Mouse (Mus musculus) gastrocnemius, postnatal 36 days (tissue): ENCODE measurements around the gene Nlrc5. TPM values are rescaled to one million over a fixed set of nuclear protein-coding genes. Genes with fewer than 3 reads are reported as not detected.

Experiments
- DNase-seq, 2 experiments: peaks; one replicate each; pipeline ENCODE4 v3.0.0; 2022
- intact Hi-C: fragments of 180-260 bp; cut with DNase I; formaldehyde crosslinking; loops from one replicate; pipeline ENCODE4 v1.15.1; 2025
- microRNA-seq, 2 experiments: library from miRNA; unstranded; fragments of <30 nt; microRNA quantifications; one replicate each; pipeline ENCODE4 v1.2.0; 2021
- total RNA-seq, 2 experiments: library from RNA; stranded (reverse); gene quantifications; 2 replicates each; pipeline ENCODE4 v1.2.3; 2021

Gene Nlrc5
- total RNA-seq, 2 experiments from 2014 or later = 0.38 to 0.57 TPM

DNA sequence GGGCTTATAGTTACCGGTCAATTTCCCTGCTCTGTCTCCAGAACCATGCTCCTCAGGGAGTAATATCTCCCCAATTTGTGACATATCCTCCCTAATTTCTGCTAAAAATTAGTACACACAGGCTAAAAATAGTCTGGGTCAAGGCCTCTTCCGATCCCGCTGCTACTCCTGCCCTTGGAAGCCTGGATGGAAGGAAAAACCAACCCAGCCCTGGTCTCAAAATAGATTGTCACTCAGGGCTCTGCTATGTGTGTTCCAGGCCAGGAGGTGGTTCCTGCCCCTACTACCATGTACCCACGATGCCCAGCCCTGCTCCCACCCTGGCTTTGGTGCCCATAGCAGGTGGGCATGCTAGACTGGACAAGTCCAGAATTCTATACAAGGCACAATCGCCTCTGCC, 115.8 kb downstream of the Nlrc5 start:
- peak in 1 of 2 experiments; percentile 25 for DNase-seq
- intact Hi-C loops = no loop called here

DNA sequence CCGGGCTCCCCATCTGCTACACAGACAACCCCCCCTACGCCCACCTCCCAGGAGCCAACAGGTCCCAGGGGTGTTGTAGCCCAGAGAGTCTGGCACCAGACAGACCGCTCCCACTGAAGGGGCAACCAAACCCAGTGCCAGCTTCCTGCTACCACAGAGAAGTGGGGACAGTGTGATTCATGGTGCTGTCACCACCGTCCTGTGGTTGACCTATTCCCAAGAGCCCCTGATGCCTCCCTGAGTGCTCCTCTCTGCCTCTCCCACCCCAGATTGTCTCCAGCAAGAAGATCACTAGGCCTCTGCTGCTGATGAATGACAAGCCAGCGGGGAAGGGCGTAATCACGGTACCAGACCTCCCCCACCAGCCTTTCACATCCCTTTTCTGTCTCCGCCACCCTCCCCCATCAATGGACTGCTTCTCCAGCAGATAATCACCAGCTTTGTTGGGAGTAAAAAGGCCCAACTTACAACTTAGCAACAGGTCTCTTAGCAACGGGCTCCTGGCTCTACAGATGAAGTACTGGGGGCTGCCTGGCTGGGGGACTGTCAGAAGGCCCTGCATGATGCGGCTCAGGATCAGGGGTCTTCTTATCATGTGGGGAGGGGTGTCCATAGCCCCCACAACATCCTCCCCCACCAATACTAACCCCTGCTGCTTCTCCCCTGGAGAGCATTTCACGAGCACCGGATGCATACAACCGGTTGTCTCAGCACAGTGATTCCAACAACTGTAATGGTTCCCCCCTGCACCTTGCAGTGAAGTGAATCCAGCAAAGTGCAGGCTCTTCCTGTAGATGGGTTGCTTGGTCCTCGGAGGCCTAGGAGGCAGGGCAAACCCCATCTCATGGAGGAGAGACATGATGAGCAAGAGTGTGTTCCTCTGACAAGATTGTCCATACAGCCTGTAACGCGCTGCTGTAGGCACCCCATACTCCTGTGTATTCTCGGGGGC, 117.6 kb downstream of the Nlrc5 start:
- no peak for DNase-seq
- intact Hi-C loops = no loop called here

DNA sequence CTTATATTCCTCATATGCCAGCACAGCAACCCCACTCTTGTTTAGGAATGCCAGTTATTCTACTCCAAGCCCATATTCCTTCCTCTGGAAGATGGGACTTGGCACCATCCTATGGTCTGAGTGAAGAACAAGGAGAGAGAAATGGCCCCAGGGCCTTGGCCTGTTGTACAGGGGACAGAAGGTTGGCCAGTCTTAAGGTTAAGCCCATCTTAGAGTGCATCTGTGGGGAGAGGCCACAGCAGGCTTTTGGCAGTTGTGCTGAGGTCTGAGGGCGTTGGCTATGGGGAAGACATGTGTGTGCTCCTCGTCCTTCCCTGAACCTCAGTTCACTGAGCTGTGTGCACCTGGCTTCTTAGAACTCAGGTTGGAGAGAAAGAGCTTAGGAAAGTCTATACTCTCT, 118.5 kb downstream of the Nlrc5 start:
- no peak for DNase-seq
- intact Hi-C loops = no loop called here

DNA sequence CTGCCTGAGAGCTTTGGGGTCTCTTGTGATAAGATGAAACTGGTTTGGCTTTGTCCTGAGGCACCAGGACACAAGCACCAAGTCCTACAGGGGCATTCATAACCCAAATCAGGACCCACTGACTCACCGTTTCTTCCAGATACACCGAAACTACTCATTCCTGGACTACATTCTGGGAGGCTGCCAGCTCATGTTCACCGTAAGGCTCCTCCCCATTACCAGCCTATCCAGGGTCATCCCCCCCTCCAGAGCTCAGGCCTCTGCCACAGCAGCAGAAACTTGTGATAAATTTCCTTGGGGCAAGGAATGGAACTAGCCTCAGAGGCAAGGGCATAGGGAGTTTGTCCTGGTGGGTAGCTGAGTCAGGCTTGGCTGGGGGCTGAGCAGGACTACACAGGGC, 123.1 kb downstream of the Nlrc5 start:
- DNase-seq = no peak
- intact Hi-C loops = no loop called here

DNA sequence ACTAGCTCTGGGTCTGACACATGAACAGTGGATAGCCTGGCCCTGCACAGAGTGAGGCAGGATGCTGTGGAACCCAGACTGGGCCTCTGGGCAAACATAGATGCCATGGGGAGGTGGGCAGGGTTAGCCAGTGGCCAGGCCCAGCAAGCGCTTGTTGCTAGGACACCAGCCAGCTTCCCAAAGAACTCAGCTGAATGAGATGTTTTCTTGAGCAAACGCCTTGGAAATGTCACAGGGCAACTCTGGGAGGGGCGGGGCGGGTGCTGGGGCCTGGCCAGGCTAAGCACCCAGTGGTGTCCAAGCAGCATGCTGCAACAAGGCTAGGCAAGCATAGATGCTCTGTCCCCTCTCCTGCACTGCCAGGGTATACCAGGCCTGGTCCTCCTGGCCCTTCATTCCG, 127.1 kb downstream of the Nlrc5 start:
- no peak for DNase-seq
- intact Hi-C loops = no loop called here

DNA sequence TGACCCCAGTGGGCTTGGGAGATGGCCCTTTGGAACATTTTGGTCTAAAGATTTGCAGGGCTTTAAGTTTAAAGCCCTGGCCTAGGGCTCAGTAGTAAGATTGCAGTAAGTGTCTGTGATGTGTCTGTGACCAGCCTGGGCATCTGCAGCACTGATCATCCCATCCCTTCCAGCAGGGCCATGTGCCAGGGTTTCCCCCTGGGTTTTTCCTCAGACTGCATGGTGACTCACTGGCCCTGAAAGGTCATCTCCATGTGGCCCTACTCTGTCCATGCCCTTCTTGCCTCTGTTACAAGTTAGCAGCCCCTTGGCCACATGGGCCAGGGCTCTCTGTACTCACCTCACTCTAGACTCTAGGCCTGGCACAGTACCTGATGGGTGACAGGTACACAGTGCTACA, 130.3 kb downstream of the Nlrc5 start:
- no peak for DNase-seq
- intact Hi-C loops = no loop called here

DNA sequence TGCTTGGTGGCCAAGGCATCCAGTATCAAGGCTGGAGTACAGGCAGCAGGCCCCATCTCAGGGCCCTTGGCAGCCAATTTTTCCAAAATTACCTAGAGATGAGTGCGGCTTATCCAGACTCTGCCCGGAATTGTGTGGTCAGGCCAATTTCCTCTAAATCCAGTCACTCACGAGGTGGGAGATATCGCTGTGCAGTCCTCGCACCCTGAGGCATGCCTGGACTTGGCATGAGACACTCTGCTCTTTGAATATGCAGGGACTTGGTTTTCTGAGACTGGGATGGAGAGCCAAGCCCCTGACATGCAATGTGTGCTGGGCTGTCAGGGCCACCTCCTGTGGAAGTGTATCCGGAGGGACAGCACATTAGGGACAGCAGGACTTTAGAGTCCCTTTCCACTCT, 131.9 kb downstream of the Nlrc5 start:
- DNase-seq = no peak
- intact Hi-C loops = no loop called here

DNA sequence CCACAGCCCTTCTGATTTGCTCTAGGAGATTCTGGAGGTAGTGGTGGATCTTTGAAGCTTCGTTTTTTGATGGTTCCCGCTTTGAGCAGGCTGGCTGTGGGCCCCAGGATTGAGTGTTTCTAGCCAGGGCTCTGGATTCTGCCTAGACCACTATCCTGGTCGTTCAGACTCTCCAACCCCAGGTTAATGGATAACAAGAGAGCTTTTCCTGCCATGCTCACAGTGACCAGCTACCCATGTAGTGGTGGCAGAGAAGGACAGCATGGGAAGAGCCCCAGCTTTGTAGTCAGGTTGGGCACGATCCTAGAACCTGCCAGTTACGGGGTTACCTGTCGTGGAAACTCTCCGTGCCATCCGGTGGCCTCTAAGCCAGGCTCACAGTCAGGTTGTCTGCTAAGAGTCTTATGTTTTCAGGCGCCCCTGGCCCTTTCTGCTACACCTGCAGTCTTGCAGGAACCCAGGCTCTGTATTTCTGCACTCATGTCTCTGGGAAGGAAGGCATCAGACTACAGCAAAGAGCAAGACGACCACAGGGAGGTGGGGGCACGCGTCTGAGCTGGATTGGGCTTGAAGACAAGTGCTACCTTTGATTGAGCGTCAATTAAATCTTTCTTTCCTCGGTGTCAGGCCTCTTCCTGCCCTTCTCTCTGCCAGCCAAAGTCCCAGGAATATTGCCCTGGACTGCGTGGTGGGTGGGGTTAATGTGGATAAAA, 132.4 kb downstream of the Nlrc5 start:
- intact Hi-C loops = no loop called here
- no peak for DNase-seq

DNA sequence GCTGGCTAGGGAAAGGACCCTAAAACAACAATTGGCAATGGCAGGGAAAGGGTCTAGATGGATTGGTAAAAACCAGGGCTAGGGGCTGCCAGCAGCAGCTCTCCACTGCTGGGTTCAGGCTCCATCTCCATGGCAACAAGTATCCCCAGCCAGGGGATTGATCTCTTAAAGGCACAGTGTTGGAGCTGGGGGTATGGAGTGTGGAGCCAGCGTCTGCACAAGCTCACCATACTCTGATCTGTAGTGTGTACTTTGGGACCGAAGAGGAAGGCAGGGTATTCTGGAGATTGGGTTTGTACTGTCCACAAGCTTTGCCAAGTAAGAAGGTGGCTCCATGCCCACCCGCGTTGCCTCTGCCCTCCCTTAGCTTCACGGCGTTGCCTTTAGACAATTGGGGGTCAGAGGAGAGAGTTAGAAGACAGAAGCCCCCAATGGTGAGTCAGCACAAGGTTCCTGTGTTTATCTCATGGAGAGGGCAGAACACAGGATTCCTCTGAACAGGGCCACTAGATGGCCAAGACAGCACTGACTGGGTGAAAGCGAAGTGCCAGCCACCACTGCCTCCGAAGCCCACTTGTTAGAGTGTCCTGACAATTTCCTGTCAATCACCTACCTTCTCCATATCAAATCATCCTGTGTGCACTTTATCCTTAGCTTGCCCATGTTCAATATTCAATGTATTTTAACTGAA, 133.1 kb downstream of the Nlrc5 start:
- intact Hi-C loops = no loop called here
- no peak for DNase-seq

DNA sequence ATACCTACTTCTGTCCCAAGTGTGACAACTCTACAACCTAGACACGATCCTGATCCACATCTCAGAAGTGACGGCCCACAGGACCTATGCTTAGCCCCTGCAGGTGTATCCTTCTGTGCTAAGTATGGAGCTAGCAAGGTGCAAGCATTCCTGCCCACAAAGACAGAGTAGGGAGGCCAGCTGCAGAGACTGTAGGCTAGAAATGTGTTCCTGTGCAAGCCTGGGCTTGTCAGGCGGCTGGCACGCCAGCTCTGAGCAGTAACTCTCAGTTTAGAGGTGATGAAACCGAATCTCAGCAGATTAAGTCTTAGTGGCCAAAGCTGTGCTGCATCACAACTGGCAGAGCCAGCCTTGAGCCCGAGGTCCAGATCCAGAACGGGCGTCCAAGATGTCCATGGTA, 133.9 kb downstream of the Nlrc5 start:
- DNase-seq = no peak
- intact Hi-C loops = no loop called here

DNA sequence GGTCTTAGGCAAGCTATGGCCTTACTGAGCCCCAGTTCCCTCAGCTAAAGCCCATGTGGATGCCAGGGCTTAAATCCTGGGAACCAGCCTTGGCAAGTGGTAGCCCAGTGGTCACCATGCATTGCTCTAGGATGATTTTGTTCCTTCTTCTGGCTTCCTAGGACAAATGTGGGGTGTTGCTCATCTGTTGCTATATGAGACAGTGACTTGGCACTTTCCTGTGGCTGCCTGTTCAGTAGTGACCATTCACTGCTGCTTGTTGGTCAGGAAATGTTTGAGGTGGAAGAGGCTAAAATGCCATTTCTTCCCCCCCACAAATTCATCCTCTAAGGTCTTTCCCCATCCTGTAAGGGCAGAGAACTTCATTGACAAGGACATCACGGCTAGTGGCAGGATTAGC, 135.3 kb downstream of the Nlrc5 start:
- intact Hi-C loops = no loop called here

DNA sequence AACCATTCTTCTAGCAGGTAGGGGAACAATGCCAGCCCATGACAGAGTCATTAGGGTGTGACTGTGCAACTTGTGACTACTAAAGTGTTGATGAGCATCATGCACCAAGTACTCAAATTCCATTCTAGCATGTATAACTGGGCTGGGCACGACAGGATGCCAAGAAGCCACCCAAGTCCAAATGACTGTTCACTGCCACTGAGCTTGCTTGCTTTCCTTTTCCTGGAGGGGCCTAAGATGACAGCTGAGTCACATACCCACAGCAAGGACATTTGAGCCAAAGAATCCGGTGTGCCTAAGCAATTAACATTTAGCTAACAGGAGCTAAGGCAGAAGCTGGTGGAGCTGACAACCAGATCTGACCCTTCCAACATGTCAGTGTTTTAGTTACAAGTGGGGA, 137.7 kb downstream of the Nlrc5 start:
- no peak for DNase-seq
- intact Hi-C loops = no loop called here

More for the DNA sequence above, 135.3 kb downstream of the Nlrc5 start:
- no peak for DNase-seq

DNA sequence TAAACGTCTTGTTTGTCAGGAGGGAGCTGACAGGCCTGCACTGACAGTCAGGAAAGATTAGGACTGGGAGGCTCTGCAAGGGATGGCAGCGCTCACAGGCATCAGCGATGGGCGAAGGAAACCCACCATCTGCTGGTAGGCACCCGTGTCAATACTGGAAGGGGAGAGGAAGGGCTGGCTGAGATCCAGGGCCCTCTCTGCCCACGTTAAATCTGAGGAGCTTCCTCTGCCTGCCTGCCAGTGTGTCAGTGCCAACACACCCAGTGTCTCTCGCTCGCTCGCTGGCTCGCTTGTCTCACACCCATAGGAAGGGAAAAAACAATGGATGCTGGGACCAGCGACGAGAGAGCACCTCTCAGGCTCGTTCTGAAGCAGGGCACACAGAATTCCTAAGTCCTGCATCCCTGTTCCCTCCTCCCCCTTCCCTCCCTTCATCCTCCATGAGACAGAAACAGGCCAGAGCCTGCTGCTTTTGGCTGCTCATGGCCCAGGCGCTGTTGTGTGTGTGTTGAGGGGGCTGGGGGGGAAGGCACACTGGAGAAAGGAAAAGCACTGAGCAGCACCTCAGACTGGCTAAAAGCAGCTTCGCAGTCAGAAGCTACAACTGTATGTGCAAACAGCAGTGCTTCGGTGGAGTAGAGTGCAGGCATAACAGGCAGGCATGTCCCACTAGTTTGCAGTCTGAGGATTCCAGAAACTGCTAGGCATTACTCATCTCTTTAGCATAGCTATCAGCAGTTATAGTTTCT, 140.2 kb downstream of the Nlrc5 start:
- intact Hi-C loops = no loop called here
- DNase-seq = no peak

DNA sequence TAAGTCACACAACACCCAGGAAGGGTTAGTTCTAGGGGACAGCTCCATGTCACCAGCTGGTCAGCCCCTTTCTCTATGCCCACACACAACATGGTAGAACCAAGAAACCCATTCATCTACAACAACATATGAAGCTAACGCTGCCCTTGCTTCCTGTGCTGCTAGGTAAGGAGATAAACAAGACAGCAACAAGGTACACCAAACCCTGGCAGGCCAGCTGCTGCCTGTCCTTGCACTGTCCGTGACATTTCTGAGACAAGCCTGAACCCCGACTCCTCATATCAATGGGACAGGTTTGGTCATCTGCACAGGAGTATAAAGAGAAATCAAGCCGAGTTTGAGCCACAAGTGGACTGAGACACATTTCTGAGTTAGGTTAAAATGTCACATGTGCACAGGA, 141.0 kb downstream of the Nlrc5 start:
- intact Hi-C loops = no loop called here

More for the DNA sequence above, 141.0 kb downstream of the Nlrc5 start:
- DNase-seq = no peak

Small RNA genes within 50 kb of the gene (microRNA-seq; reads per million reads assigned to microRNA genes)
- gene Mir7072 = 0 reads per million in 2 experiments

Other genes starting within 250 kb of the Nlrc5 start
- gene Nup93, start 219.8 kb upstream of the Nlrc5 start, total RNA-seq = 1 to 10 TPM; 8.7 to 9.7 TPM
- not detected for gene Slc12a3, start 105.2 kb upstream of the Nlrc5 start, total RNA-seq
- gene Herpud1, start 47.9 kb upstream of the Nlrc5 start, total RNA-seq = 100 to 1,000 TPM in 1 of 2 experiments, 10 to 100 TPM in 1; 93.3 to 102 TPM
- 1 to 10 TPM; 4.5 to 7.3 TPM for gene Cpne2, start 98.6 kb downstream of the Nlrc5 start, total RNA-seq
- gene Rspry1, start 167.6 kb downstream of the Nlrc5 start, total RNA-seq = 1 to 10 TPM; 7.3 to 9.3 TPM
- gene Fam192a, start 167.6 kb downstream of the Nlrc5 start, total RNA-seq = 10 to 100 TPM; 16.2 to 20.1 TPM
- gene Arl2bp, start 232.2 kb downstream of the Nlrc5 start, total RNA-seq = 10 to 100 TPM; 53.8 to 67.4 TPM